Mouse (Mus musculus): Measurements from ENCODE around the gene Olfr1152. TPM values are rescaled to one million over a fixed set of nuclear protein-coding genes. Genes with fewer than 3 reads are reported as not detected.

Olfr1152 gene
- polyA plus RNA-seq (2016; fragmentation: Nextera tagmentation; extraction: Ambion mirVana), result not detected in 2 replicates

DNA sequence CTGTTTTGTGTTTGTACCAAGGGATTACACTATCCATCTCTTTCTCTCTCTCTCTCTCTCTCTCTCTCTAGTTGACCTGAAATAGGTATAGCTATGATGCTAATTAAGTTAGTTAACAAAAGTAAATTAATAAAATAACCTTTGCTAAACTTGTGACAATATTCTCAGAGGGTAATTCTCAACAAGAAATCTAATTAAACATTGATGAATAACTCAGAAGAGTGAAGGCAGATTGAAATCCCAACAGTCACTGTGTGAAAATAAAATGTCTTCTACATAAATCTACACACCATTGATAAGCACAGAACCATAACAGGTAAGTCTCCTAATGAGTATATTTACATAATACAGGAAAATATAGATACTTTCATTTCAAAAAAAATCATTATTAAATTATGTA, at the start of gene Olfr1152:
Gene Olfr1152, plus strand, starts transcription at position 301 of the 400 bp plus-strand sequence.
- Histone ChIP-seq H3K9me3 (replicated peaks) (no peaks in the 10 kb centered on the region), H3K9ac (no peak within 1 kb of the TSS), H3K27me3 (replicated peaks) (no peaks in the 10 kb centered on the region), H3K27ac (no peak within 1 kb of the TSS), H3K4me1 (no peaks in the 10 kb centered on the region), H3K36me3 (no peaks in the 10 kb centered on the region), H3K4me3 (no peak within 1 kb of the TSS), H3K4me2 (no peak within 1 kb of the TSS)
- no peak for ATAC-seq

DNA sequence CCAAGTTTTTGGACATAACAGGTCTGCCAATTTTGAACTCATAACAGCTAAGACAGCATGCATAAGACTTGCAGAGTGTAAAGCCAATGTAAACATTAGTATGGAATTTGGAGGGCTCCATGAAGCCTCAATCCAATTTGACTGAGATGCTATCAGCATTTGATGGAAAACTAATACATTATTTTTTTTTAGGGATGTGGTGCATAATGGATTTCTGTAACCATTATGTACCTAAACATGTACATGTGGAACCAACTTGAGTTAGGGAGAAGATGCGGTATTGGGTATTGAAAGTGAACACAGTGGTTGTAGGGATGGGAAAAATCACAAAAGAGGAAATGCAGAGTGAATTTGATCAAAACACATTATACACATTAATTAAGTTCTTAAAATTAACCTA, 36.1 kb upstream of the Olfr1152 start, which contains the start of gene Olfr1148:
Gene Olfr1148, plus strand, starts transcription at position 301 of the 400 bp plus-strand sequence.
- Histone ChIP-seq H3K4me2 (no peak within 1 kb of the TSS), H3K36me3 (no peaks in the 10 kb centered on the region), H3K4me3 (no peak within 1 kb of the TSS), H3K9me3 (replicated peaks) (no peaks in the 10 kb centered on the region), H3K27me3 (replicated peaks) (no peaks in the 10 kb centered on the region), H3K9ac (no peak within 1 kb of the TSS), H3K27ac (no peak within 1 kb of the TSS), H3K4me1 (no peaks in the 10 kb centered on the region)
- WGBS (ENCODE audit: insufficient replicate concordance), result 61% methylated on average over 1 of the region's 1 CpGs
- no peak for ATAC-seq

DNA sequence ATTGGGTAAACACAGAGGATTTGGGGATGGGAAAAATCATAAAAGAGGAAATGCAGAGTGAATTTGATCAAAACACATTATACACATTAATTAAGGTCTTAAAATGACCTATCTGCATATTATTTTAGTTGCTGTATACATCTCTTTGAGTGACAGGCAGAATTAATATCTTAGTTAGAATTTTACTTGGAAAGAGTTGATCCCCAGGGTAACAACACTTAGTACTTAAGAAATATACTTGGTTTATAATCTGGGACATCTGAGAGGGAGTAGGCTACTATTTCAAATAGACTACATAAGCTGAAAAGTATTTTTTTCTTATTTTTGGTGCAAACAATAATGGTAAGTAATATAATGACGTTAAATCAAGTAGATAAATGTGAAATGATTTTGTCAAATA, 22.6 kb upstream of the Olfr1152 start, which contains the start of gene Olfr1150-ps1:
Gene Olfr1150-ps1, plus strand, starts transcription at position 301 of the 400 bp plus-strand sequence.
- no peak within 1 kb of the TSS for H3K4me2 ChIP-seq
- no peak within 1 kb of the TSS for H3K9ac ChIP-seq
- H3K27ac ChIP-seq, result no peak within 1 kb of the TSS
- no peak within 1 kb of the TSS for H3K4me3 ChIP-seq
- no peak for ATAC-seq
- H3K9me3 ChIP-seq (replicated peaks), result no peaks in the 10 kb centered on the region
- no peaks in the 10 kb centered on the region for H3K27me3 ChIP-seq (replicated peaks)
- H3K4me1 ChIP-seq, result no peaks in the 10 kb centered on the region
- WGBS (ENCODE audit: insufficient replicate concordance), result 51% methylated on average over 1 of the region's 1 CpGs
- no peaks in the 10 kb centered on the region for H3K36me3 ChIP-seq

DNA sequence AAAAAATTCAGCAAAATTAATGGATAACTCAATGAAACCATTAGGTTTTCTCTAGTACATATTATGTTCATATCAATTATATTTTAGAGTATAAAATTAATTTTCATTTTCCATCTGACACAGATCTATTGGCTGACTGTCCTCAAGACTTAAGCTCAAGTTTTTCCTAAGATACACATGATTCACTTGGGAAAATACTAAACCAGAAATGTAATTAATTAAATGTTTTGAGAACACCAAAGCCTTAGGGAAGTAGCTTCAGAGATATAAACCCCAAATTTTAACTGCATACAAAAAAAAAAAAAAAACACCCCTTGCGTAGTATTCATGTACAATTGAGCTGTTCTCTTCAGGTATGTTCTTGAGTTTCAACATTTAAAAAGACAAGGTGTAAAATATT, 10.7 kb upstream of the Olfr1152 start, which contains the start of gene Olfr1151:
Gene Olfr1151, plus strand, starts transcription at position 301 of the 400 bp plus-strand sequence.
- Histone ChIP-seq H3K4me2 (no peak within 1 kb of the TSS), H3K27me3 (replicated peaks) (no peaks in the 10 kb centered on the region), H3K36me3 (no peaks in the 10 kb centered on the region), H3K4me1 (no peaks in the 10 kb centered on the region), H3K4me3 (no peak within 1 kb of the TSS), H3K27ac (no peak within 1 kb of the TSS), H3K9me3 (replicated peaks) (no peaks in the 10 kb centered on the region), H3K9ac (no peak within 1 kb of the TSS)
- no peak for ATAC-seq
- 67% methylated on average over 1 of the region's 1 CpGs for WGBS (ENCODE audit: insufficient replicate concordance)

DNA sequence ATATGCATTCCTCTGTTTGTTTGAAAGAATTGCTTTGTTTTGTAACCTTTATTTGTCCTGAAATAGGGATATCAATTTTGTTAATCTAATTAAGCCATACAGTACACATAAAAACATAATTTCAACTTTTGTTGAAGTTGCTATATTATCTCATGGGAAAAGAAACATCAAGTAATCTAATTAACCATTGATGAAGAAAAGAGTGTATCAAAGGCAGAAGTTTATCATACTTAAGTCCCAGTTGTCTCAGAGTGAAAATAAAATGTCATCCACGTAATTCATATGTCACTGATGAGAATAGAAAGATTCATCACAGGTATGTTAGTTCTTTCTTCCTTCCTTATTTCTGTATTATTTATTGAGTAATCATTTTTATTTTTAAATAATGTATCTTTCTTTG, 28.4 kb downstream of the Olfr1152 start, which contains the start of gene Olfr1153:
Gene Olfr1153, plus strand, starts transcription at position 301 of the 400 bp plus-strand sequence.
- H3K4me3 ChIP-seq, result no peak within 1 kb of the TSS
- no peak within 1 kb of the TSS for H3K4me2 ChIP-seq
- no peak within 1 kb of the TSS for H3K27ac ChIP-seq
- H3K27me3 ChIP-seq (replicated peaks), result no peaks in the 10 kb centered on the region
- no peak within 1 kb of the TSS for H3K9ac ChIP-seq
- H3K4me1 ChIP-seq, result no peaks in the 10 kb centered on the region
- H3K36me3 ChIP-seq, result no peaks in the 10 kb centered on the region
- no peak for ATAC-seq
- H3K9me3 ChIP-seq (replicated peaks), result no peaks in the 10 kb centered on the region
- 48% methylated on average over 1 of the region's 1 CpGs for WGBS (ENCODE audit: insufficient replicate concordance)

DNA sequence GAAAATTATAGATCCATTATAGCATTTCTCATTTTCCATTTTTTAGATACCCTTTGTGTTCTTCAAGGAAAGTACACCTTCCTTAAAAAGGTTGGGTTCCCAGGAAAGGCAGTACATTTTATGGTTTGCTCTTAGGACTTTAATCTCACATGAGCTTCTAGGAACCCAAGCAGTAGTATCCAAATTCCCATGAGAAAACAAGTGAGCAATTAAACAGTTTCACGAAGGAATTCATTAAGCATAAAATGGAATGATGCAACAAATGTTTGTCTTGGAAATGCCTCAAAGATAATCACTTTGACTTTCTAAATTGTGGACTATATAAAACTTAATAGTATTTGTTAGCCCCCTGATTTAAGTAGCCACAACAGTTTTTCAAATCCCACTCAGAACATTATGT, 38.8 kb downstream of the Olfr1152 start, which contains the start of gene Olfr1154:
Gene Olfr1154, minus strand, starts transcription at position 101 of the 400 bp plus-strand sequence.
- Histone ChIP-seq H3K4me3 (no peak within 1 kb of the TSS), H3K4me1 (no peaks in the 10 kb centered on the region), H3K27ac (no peak within 1 kb of the TSS), H3K9me3 (replicated peaks) (no peaks in the 10 kb centered on the region), H3K36me3 (no peaks in the 10 kb centered on the region), H3K9ac (no peak within 1 kb of the TSS), H3K4me2 (no peak within 1 kb of the TSS), H3K27me3 (replicated peaks) (no peaks in the 10 kb centered on the region)
- 80% methylated on average over 1 of the region's 1 CpGs for WGBS (ENCODE audit: insufficient replicate concordance)
- ATAC-seq, result no peak

Other genes starting within 250 kb of the Olfr1152 start
- gene Olfr1131, start 239.4 kb upstream of the Olfr1152 start, polyA plus RNA-seq (2016; fragmentation: Nextera tagmentation; extraction: Ambion mirVana), result not detected in 2 replicates
- not detected in 2 replicates for gene Olfr1132, start 229.0 kb upstream of the Olfr1152 start, polyA plus RNA-seq (2016; fragmentation: Nextera tagmentation; extraction: Ambion mirVana)
- not detected in 2 replicates for gene Olfr1133, start 219.1 kb upstream of the Olfr1152 start, polyA plus RNA-seq (2016; fragmentation: Nextera tagmentation; extraction: Ambion mirVana)
- gene Olfr1134, start 208.0 kb upstream of the Olfr1152 start, polyA plus RNA-seq (2016; fragmentation: Nextera tagmentation; extraction: Ambion mirVana), result not detected in 2 replicates
- not detected in 2 replicates for gene Olfr1135, start 192.8 kb upstream of the Olfr1152 start, polyA plus RNA-seq (2016; fragmentation: Nextera tagmentation; extraction: Ambion mirVana)
- gene Olfr1136, start 172.5 kb upstream of the Olfr1152 start, polyA plus RNA-seq (2016; fragmentation: Nextera tagmentation; extraction: Ambion mirVana), result not detected in 2 replicates
- not detected in 2 replicates for gene Olfr1137, start 153.3 kb upstream of the Olfr1152 start, polyA plus RNA-seq (2016; fragmentation: Nextera tagmentation; extraction: Ambion mirVana)
- gene Olfr1138, start 126.5 kb upstream of the Olfr1152 start, polyA plus RNA-seq (2016; fragmentation: Nextera tagmentation; extraction: Ambion mirVana), result not detected in 2 replicates
- gene Olfr1140, start 122.7 kb upstream of the Olfr1152 start, polyA plus RNA-seq (2016; fragmentation: Nextera tagmentation; extraction: Ambion mirVana), result not detected in 2 replicates
- gene Olfr1141, start 112.5 kb upstream of the Olfr1152 start, polyA plus RNA-seq (2016; fragmentation: Nextera tagmentation; extraction: Ambion mirVana), result not detected in 2 replicates
- not detected in 2 replicates for gene Olfr152, start 87.0 kb upstream of the Olfr1152 start, polyA plus RNA-seq (2016; fragmentation: Nextera tagmentation; extraction: Ambion mirVana)
- gene Olfr1143, start 65.9 kb upstream of the Olfr1152 start, polyA plus RNA-seq (2016; fragmentation: Nextera tagmentation; extraction: Ambion mirVana), result not detected in 2 replicates
- gene Olfr1145, start 56.7 kb upstream of the Olfr1152 start, polyA plus RNA-seq (2016; fragmentation: Nextera tagmentation; extraction: Ambion mirVana), result not detected in 2 replicates
- not detected in 2 replicates for gene Olfr1148, start 36.0 kb upstream of the Olfr1152 start, polyA plus RNA-seq (2016; fragmentation: Nextera tagmentation; extraction: Ambion mirVana)
- gene Olfr1150-ps1, start 22.5 kb upstream of the Olfr1152 start, polyA plus RNA-seq (2016; fragmentation: Nextera tagmentation; extraction: Ambion mirVana), result not detected in 2 replicates
- gene Olfr1151, start 10.6 kb upstream of the Olfr1152 start, polyA plus RNA-seq (2016; fragmentation: Nextera tagmentation; extraction: Ambion mirVana), result not detected in 2 replicates
- gene Olfr1153, start 28.5 kb downstream of the Olfr1152 start, polyA plus RNA-seq (2016; fragmentation: Nextera tagmentation; extraction: Ambion mirVana), result not detected in 2 replicates
- not detected in 2 replicates for gene Olfr1154, start 38.7 kb downstream of the Olfr1152 start, polyA plus RNA-seq (2016; fragmentation: Nextera tagmentation; extraction: Ambion mirVana)
- gene Olfr1155, start 78.6 kb downstream of the Olfr1152 start, polyA plus RNA-seq (2016; fragmentation: Nextera tagmentation; extraction: Ambion mirVana), result not detected in 2 replicates
- not detected in 2 replicates for gene Olfr1156, start 86.6 kb downstream of the Olfr1152 start, polyA plus RNA-seq (2016; fragmentation: Nextera tagmentation; extraction: Ambion mirVana)
- not detected in 2 replicates for gene Olfr1157, start 101.8 kb downstream of the Olfr1152 start, polyA plus RNA-seq (2016; fragmentation: Nextera tagmentation; extraction: Ambion mirVana)
- not detected in 2 replicates for gene Olfr74, start 108.2 kb downstream of the Olfr1152 start, polyA plus RNA-seq (2016; fragmentation: Nextera tagmentation; extraction: Ambion mirVana)
- not detected in 2 replicates for gene Olfr1158, start 123.6 kb downstream of the Olfr1152 start, polyA plus RNA-seq (2016; fragmentation: Nextera tagmentation; extraction: Ambion mirVana)
- not detected in 2 replicates for gene Olfr1160, start 141.8 kb downstream of the Olfr1152 start, polyA plus RNA-seq (2016; fragmentation: Nextera tagmentation; extraction: Ambion mirVana)
- gene Olfr1161, start 156.3 kb downstream of the Olfr1152 start, polyA plus RNA-seq (2016; fragmentation: Nextera tagmentation; extraction: Ambion mirVana), result not detected in 2 replicates
- not detected in 2 replicates for gene Olfr73, start 171.2 kb downstream of the Olfr1152 start, polyA plus RNA-seq (2016; fragmentation: Nextera tagmentation; extraction: Ambion mirVana)
- not detected in 2 replicates for gene Olfr1162, start 184.6 kb downstream of the Olfr1152 start, polyA plus RNA-seq (2016; fragmentation: Nextera tagmentation; extraction: Ambion mirVana)
- gene Olfr1163, start 205.3 kb downstream of the Olfr1152 start, polyA plus RNA-seq (2016; fragmentation: Nextera tagmentation; extraction: Ambion mirVana), result not detected in 2 replicates
- gene Olfr1164, start 227.5 kb downstream of the Olfr1152 start, polyA plus RNA-seq (2016; fragmentation: Nextera tagmentation; extraction: Ambion mirVana), result not detected in 2 replicates

All from liver, embryonic 12.5 days (tissue).